Mouse (Mus musculus): ENCODE results near the gene Pappa. TPM values are rescaled to one million over a fixed set of nuclear protein-coding genes. Genes with fewer than 3 reads are reported as not detected.

The Pappa gene
- polyA plus RNA-seq, 1 experiment from 2014 or later: 0.87 TPM

DNA sequence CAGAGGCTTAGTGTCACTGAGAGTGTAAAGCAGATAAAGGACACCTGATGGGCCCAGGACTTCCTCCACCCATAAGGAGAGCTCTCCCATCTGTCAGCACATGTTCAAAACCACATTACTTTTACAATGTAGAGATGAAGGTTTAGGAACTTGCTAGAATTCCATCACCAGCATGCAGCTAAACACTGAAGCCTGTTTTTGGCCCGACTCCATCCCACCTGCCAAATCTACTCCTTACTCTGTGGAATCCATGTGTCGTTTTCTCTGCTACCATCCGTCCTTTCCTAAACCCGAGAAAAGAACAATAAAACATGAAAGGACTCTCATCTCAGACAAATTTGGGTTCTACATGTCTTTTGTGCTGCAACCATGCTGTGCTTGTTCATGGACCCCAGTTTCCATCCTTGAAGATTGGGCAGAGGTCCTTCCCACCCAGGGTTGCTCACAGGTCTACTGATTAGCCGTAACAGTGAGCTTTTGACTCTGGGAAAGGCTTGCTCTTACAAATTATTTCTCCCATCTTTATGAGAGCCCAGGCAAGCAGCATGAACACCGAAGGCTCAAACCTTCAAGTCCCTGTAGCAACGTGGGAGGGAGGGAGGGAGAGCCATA, 172.5 kb downstream of the Pappa start:
- 53% methylated on average over 7 of the region's 7 CpGs for WGBS
- H3K27ac ChIP-seq (ENCODE audit: low read length): peak overlapping the region; percentile 50
- ATAC-seq (ENCODE audit: low read depth): peak; percentile 28; the same call in 1 of the 2 replicates

DNA sequence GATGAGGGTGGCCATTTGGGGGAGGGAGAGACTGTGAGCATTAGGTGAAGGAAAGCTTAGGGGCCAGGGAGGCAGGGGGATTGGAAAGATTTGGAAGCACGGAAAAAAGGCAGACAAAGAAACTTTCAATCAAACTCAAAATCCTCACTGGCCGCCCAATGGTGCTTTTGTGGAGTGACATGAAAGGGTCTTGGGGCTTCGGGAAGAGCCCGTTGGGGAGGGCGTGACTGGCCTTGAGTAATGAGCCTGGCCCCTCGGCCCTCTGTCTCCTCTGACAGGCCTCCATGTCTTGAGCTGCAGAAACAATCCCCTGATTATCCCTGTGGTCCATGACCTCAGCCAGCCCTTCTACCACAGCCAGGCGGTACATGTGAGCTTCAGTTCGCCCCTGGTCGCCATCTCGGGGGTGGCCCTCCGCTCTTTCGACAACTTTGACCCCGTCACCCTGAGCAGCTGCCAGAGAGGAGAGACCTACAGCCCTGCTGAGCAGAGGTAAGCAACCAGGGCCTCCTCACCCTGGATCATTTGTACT, 173.1 kb downstream of the Pappa start:
- H3K36me3 ChIP-seq (ENCODE audit: control insufficient read depth, insufficient read depth, low read length): no peaks in the 10 kb centered on the region
- H3K27me3 ChIP-seq (ENCODE audit: control insufficient read depth, insufficient read depth, low read depth, low read length): no peaks in the 10 kb centered on the region
- no peak overlapping the region for H3K27ac ChIP-seq (ENCODE audit: low read length)
- no peak overlapping the region for H3K4me3 ChIP-seq (ENCODE audit: low read length)
- H3K4me2 ChIP-seq (ENCODE audit: low read depth, low read length): no peak overlapping the region
- H3K9ac ChIP-seq (ENCODE audit: low read length): no peak overlapping the region
- 60% methylated on average over 13 of the region's 13 CpGs for WGBS
- H3K9me3 ChIP-seq (ENCODE audit: control insufficient read depth, low read length): no peaks in the 10 kb centered on the region
- ATAC-seq (ENCODE audit: low read depth): no peak
- peaks cover 3% of the 10 kb centered on the region; the same call in 1 of the 2 replicates for H3K4me1 ChIP-seq (replicated peaks; ENCODE audit: control insufficient read depth, insufficient read depth, low read length)

More for the DNA sequence above, 172.5 kb downstream of the Pappa start:
- H3K27me3 ChIP-seq (ENCODE audit: control insufficient read depth, insufficient read depth, low read depth, low read length): no peaks in the 10 kb centered on the region
- no peak overlapping the region for H3K9ac ChIP-seq (ENCODE audit: low read length)
- peaks cover 3% of the 10 kb centered on the region; the same call in 1 of the 2 replicates for H3K4me1 ChIP-seq (replicated peaks; ENCODE audit: control insufficient read depth, insufficient read depth, low read length)
- H3K9me3 ChIP-seq (ENCODE audit: control insufficient read depth, low read length): no peaks in the 10 kb centered on the region
- H3K4me2 ChIP-seq (ENCODE audit: low read depth, low read length): no peak overlapping the region
- H3K36me3 ChIP-seq (ENCODE audit: control insufficient read depth, insufficient read depth, low read length): no peaks in the 10 kb centered on the region
- no peak overlapping the region for H3K4me3 ChIP-seq (ENCODE audit: low read length)

DNA sequence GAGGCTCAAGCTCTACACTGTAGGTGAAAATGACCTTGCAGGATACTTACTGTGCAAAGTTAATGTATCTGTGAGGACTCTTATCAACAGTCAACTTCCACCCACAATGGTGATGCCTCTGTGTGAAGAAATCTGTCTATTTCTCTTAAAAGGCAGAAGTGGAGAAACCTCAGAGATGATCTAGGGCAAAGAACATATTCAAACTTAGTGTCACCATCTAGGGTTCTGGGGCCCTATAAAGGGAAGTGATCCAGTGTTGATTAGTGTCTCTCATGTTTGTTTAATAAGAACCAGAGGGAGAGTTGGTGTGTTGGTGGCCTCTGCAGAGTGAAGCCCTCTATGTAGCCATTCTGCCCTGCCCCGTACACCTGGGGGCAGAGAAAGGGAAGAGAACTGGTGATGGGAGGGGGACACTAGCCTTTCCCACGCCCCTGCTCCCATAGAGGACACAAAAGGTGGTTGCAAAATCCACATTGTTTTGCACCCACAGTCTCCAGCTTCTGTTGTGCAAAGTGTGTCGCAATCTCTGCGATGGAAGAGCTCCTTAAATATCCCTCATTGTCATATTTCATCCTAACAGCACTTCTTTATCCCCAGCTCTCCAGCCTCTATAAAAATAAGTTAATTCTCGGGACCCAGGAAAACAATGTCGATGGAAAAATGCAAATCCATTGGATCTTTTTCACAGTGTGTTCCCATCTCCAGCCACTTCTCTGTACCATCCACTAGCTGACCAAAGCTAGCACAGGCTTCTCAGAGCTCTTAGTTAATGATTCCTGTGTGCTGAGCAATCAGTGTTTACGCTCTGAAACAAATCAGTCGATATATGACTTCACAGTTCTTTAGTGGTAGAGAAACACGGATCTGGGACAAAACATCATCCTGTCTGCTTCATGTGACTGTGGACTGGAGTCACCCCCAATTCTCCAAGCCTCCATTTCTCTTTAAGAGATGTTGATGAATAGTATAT, 174.5 kb downstream of the Pappa start:
- H3K4me1 ChIP-seq (replicated peaks; ENCODE audit: control insufficient read depth, insufficient read depth, low read length): peaks cover 3% of the 10 kb centered on the region; the same call in 1 of the 2 replicates
- no peak overlapping the region for H3K4me2 ChIP-seq (ENCODE audit: low read depth, low read length)
- H3K9me3 ChIP-seq (ENCODE audit: control insufficient read depth, low read length): no peaks in the 10 kb centered on the region
- no peak overlapping the region for H3K4me3 ChIP-seq (ENCODE audit: low read length)
- 55% methylated on average over 9 of the region's 9 CpGs for WGBS
- H3K27me3 ChIP-seq (ENCODE audit: control insufficient read depth, insufficient read depth, low read depth, low read length): no peaks in the 10 kb centered on the region
- no peaks in the 10 kb centered on the region for H3K36me3 ChIP-seq (ENCODE audit: control insufficient read depth, insufficient read depth, low read length)
- H3K9ac ChIP-seq (ENCODE audit: low read length): no peak overlapping the region
- no peak overlapping the region for H3K27ac ChIP-seq (ENCODE audit: low read length)
- ATAC-seq (ENCODE audit: low read depth): 0 out of 2 replicates have a peak, but pooled peaks have one; percentile 20

DNA sequence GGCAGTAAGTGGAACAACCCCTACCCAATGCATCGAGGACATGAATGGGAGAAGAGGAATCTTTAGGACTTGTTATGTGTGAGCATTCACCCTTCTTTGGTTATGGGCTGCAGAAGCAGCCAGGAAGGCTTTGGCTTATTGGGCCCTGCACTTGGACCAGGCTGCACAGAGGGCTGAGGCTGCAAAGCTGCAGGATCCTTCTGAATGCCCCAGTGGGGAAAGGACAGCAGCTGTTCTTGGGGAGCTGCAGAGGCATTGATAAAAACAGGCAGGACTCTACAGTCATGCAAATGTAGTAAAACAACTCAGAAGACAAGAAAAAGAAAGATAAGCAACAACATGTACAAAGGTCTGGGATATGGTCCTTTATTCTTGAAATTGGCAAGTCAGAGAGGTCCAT, 175.4 kb downstream of the Pappa start:
- Histone ChIP-seq H3K27ac (ENCODE audit: low read length) (no peak overlapping the region), H3K9ac (ENCODE audit: low read length) (no peak overlapping the region), H3K27me3 (ENCODE audit: control insufficient read depth, insufficient read depth, low read depth, low read length) (no peaks in the 10 kb centered on the region), H3K4me2 (ENCODE audit: low read depth, low read length) (no peak overlapping the region), H3K36me3 (ENCODE audit: control insufficient read depth, insufficient read depth, low read length) (no peaks in the 10 kb centered on the region), H3K9me3 (ENCODE audit: control insufficient read depth, low read length) (no peaks in the 10 kb centered on the region), H3K4me1 (replicated peaks; ENCODE audit: control insufficient read depth, insufficient read depth, low read length) (peaks cover 3% of the 10 kb centered on the region; the same call in 1 of the 2 replicates), H3K4me3 (ENCODE audit: low read length) (no peak overlapping the region)
- 95% methylated on average over 1 of the region's 1 CpGs for WGBS
- no peak for ATAC-seq (ENCODE audit: low read depth)

DNA sequence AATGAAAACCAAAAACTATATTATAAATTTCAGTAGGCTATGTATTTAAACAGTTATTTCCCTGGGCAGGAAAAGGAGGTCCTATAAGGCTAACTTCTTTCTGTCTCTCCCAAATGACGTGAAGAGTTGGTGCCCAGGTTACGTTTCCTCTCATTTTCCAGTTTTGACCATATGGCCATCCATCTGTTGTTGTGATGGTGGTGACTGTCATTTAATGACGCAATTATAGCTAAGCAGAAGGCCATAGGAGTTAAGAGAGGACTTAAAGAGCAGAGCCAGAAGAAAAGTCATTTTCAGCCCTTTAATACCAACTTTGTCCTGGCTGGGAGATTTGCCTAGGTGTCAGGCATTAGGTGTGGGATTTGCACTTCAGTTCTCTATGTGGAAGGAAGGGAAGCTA, 176.5 kb downstream of the Pappa start:
- Histone ChIP-seq H3K36me3 (ENCODE audit: control insufficient read depth, insufficient read depth, low read length) (no peaks in the 10 kb centered on the region), H3K9me3 (ENCODE audit: control insufficient read depth, low read length) (no peaks in the 10 kb centered on the region), H3K9ac (ENCODE audit: low read length) (no peak overlapping the region), H3K4me3 (ENCODE audit: low read length) (no peak overlapping the region), H3K27ac (ENCODE audit: low read length) (no peak overlapping the region), H3K4me2 (ENCODE audit: low read depth, low read length) (no peak overlapping the region), H3K4me1 (replicated peaks; ENCODE audit: control insufficient read depth, insufficient read depth, low read length) (peaks cover 3% of the 10 kb centered on the region; the same call in 1 of the 2 replicates), H3K27me3 (ENCODE audit: control insufficient read depth, insufficient read depth, low read depth, low read length) (no peaks in the 10 kb centered on the region)
- ATAC-seq (ENCODE audit: low read depth): no peak
- WGBS: 86% methylated on average over 3 of the region's 3 CpGs

DNA sequence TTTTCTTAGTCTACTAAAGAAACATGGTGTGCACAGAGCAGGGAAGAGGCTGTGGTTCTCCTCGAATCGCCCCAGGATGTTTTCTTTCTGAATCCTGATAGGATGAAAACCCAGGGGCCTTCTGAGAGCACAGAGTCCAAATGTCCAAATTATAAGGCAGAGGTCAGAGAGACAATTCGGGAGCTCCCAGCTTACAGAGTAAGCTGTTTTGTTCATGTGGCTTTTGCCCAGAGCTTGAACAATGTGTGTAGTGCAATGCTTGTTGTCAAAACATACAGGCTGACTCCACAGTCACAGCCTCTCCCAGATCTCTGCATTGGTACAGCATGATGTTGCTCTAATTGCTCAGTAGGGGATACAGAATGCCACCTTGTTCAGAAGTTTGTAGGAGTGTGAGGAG, 178.7 kb downstream of the Pappa start:
- 64% methylated on average over 3 of the region's 3 CpGs for WGBS
- no peak overlapping the region for H3K4me3 ChIP-seq (ENCODE audit: low read length)
- H3K4me2 ChIP-seq (ENCODE audit: low read depth, low read length): no peak overlapping the region
- no peaks in the 10 kb centered on the region for H3K4me1 ChIP-seq (replicated peaks; ENCODE audit: control insufficient read depth, insufficient read depth, low read length)
- H3K27me3 ChIP-seq (ENCODE audit: control insufficient read depth, insufficient read depth, low read depth, low read length): no peaks in the 10 kb centered on the region
- no peak overlapping the region for H3K27ac ChIP-seq (ENCODE audit: low read length)
- H3K9ac ChIP-seq (ENCODE audit: low read length): no peak overlapping the region
- no peaks in the 10 kb centered on the region for H3K36me3 ChIP-seq (ENCODE audit: control insufficient read depth, insufficient read depth, low read length)
- H3K9me3 ChIP-seq (ENCODE audit: control insufficient read depth, low read length): no peaks in the 10 kb centered on the region
- ATAC-seq (ENCODE audit: low read depth): no peak

DNA sequence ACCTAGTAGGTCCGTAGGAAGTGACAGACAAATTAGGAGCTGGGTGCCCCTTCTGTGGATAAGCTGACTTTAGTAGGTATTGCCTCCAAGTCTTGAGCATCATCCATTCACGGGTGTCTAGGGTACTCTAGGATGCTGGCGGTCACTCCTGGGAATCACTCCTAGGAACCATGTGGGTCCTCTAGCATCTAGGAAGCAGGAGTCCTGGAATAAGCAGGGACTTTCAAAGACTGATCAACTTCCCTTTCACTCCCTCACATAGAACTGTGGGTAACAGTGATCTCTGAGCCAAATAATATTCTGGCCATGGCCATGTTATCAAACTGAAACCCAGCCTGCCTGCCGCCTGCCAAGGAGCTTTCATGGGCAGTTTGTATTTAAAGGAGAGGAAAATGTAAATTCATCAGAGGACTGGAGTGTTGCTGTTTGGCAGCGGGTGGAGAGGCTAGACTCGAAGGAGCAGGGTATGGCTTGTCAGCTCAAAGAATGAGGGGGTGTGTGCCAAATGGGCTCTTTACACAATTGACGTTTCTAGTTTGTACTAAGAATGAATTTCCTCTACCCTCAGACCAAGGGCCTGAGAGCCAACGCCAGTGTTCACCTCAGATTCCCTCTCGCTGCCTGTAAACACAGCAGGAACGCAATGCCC, 194.0 kb downstream of the Pappa start:
- no peak overlapping the region for H3K4me2 ChIP-seq (ENCODE audit: low read depth, low read length)
- 0 out of 2 replicates have a peak, but pooled peaks cover 5% of the 10 kb centered on the region for H3K4me1 ChIP-seq (replicated peaks; ENCODE audit: control insufficient read depth, insufficient read depth, low read length)
- ATAC-seq (ENCODE audit: low read depth): peak; percentile 88
- 41% methylated on average over 10 of the region's 10 CpGs for WGBS
- H3K27ac ChIP-seq (ENCODE audit: low read length): no peak overlapping the region; the same call in 1 of the 2 replicates
- H3K4me3 ChIP-seq (ENCODE audit: low read length): no peak overlapping the region
- H3K27me3 ChIP-seq (ENCODE audit: control insufficient read depth, insufficient read depth, low read depth, low read length): no peaks in the 10 kb centered on the region
- no peaks in the 10 kb centered on the region for H3K36me3 ChIP-seq (ENCODE audit: control insufficient read depth, insufficient read depth, low read length)
- H3K9me3 ChIP-seq (ENCODE audit: control insufficient read depth, low read length): no peaks in the 10 kb centered on the region
- no peak overlapping the region for H3K9ac ChIP-seq (ENCODE audit: low read length)

DNA sequence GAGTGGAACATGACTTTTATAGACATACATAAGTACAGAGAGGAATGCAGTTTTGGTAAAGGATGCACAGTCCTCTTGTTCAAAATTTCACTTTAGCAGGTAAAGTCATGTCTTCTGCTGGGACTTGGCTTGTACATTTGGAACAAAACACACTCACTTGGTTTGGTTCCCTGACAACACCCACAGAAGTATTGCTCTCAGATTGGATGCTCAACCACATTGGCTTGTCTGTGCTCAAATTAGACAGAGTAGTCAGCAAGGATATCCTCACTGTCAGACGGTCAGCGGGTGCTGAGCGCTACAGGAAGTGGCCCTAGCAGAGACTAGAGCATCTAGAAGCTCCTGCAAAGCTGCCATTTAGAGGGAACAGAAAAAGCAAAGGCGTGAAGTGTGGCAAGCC, 197.4 kb downstream of the Pappa start:
- H3K9me3 ChIP-seq (ENCODE audit: control insufficient read depth, low read length): no peaks in the 10 kb centered on the region
- H3K4me1 ChIP-seq (replicated peaks; ENCODE audit: control insufficient read depth, insufficient read depth, low read length): 0 out of 2 replicates have a peak, but pooled peaks cover 5% of the 10 kb centered on the region
- H3K27ac ChIP-seq (ENCODE audit: low read length): no peak overlapping the region
- H3K4me3 ChIP-seq (ENCODE audit: low read length): no peak overlapping the region
- ATAC-seq (ENCODE audit: low read depth): no peak
- no peak overlapping the region for H3K4me2 ChIP-seq (ENCODE audit: low read depth, low read length)
- 84% methylated on average over 4 of the region's 4 CpGs for WGBS
- H3K27me3 ChIP-seq (ENCODE audit: control insufficient read depth, insufficient read depth, low read depth, low read length): no peaks in the 10 kb centered on the region
- no peaks in the 10 kb centered on the region for H3K36me3 ChIP-seq (ENCODE audit: control insufficient read depth, insufficient read depth, low read length)
- H3K9ac ChIP-seq (ENCODE audit: low read length): no peak overlapping the region
